Comparison of ENCODE assay signal across 9 mouse cellular contexts in the genomic region with DNA sequence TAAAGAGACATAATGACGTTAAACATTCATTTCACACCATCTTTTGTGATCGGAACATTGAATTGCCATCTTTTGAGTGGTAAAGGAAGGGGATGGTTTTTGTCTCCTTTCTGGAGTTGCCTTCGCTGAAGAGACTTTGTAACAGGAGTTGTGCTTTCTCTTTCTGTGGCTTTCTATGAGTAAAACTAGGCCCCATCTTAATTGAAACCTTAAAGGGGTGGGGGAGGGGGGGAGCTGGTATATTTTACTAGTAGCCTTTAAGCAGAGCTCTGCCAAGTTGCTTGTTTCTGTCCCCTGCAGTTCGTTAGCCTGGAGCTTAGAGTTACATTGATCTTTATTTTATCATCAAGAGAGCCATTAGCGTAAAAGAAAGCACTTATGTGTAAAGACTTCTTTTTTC. TPM values are rescaled to one million over a fixed set of nuclear protein-coding genes. Genes with fewer than 3 reads are reported as not detected.
DNase-seq lines count a peak whose midpoint lies in the region; ATAC-seq and TF ChIP-seq lines count a peak whose summit lies in the region.
"Had no signal": no experiment of that assay in that cellular context is flagged by ENCODE, and none has a peak within 500 bp of the region (broad histone marks: within the 10 kb centered on the region; RNA-seq: fewer than 3 reads in every experiment).

No protein-coding gene starts in this region.

- no peaks in the 10 kb centered on the region for H3K27me3 ChIP-seq in heart, embryonic 11.5 days (ENCODE audit: control insufficient read depth, insufficient read depth, low read length)
- no peaks in the 10 kb centered on the region for H3K27me3 ChIP-seq in CH12.LX (replicated peaks)
- no peaks in the 10 kb centered on the region for H3K27me3 ChIP-seq in hindbrain, embryonic 10.5 days (ENCODE audit: insufficient read depth, poor library complexity, severe bottlenecking)
- no peaks in the 10 kb centered on the region for H3K27me3 ChIP-seq in liver, postnatal 0 days (ENCODE audit: insufficient read depth, low read length)

- intact Hi-C loops in heart, postnatal 14 days (cut with DNase I), result loop anchor here (5.0 kb wide), 1 partner anchor 79 kb away; no protein-coding TSS in a partner anchor

- no peaks in the 10 kb centered on the region for H3K36me3 ChIP-seq in heart, embryonic 11.5 days (ENCODE audit: control insufficient read depth, insufficient read depth, low read length)
- H3K36me3 ChIP-seq in CH12.LX (replicated peaks in 1 of 2; ENCODE audit: control insufficient read depth in 1 of 2, insufficient read depth in 1 of 2, low read length in 1 of 2), result peaks cover 0 to 8% of the 10 kb centered on the region in 2 experiments
- no peaks in the 10 kb centered on the region for H3K36me3 ChIP-seq in hindbrain, embryonic 10.5 days
- no peaks in the 10 kb centered on the region for H3K36me3 ChIP-seq in liver, postnatal 0 days (replicated peaks; ENCODE audit: insufficient read depth, low read length)

- peak overlapping the region; percentile 85 for H3K4me2 ChIP-seq in heart, embryonic 11.5 days
- H3K4me2 ChIP-seq in CH12.LX (ENCODE audit: insufficient read depth, low read depth, poor library complexity, severe bottlenecking), result peak overlapping the region; percentile 96
- H3K4me2 ChIP-seq in liver, postnatal 0 days (ENCODE audit: low read depth, low read length), result peak overlapping the region; percentile 90

- peak overlapping the region; percentile 74 for H3K4me3 ChIP-seq in heart, embryonic 11.5 days (ENCODE audit: low read depth, low read length)
- peak overlapping the region; percentile 48 to 91 (median 83) for H3K4me3 ChIP-seq in CH12.LX (replicated peaks in 1 of 3; ENCODE audit: low read depth in 2 of 3, low read length in 2 of 3, poor library complexity in 1 of 3)
- peak overlapping the region; percentile 93 for H3K4me3 ChIP-seq in hindbrain, embryonic 10.5 days
- peak overlapping the region; percentile 87; the same call in 1 of the 2 replicates for H3K4me3 ChIP-seq in liver, postnatal 0 days (ENCODE audit: low read depth, low read length)

- peaks cover 26% of the 10 kb centered on the region for H3K4me1 ChIP-seq in heart, embryonic 11.5 days (ENCODE audit: control insufficient read depth, insufficient read depth, low read length)
- H3K4me1 ChIP-seq in CH12.LX (ENCODE audit: control insufficient read depth in 1 of 2, insufficient read depth in 2 of 2), result peaks cover 2 to 32% of the 10 kb centered on the region in 2 experiments; a peak in 3 of 4 replicates
- peaks cover 30% of the 10 kb centered on the region for H3K4me1 ChIP-seq in hindbrain, embryonic 10.5 days (replicated peaks)
- peaks cover 19% of the 10 kb centered on the region for H3K4me1 ChIP-seq in liver, postnatal 0 days (ENCODE audit: insufficient read depth)

- in situ Hi-C loops in CH12.LX (cut with MboI; ENCODE audit: low pct_ligation_motif_present, low pct_unique_long_range_greater_than_20kb, low sequenced_read_pairs), result no loop called here

- DNase-seq in heart, postnatal 14 days, result no peak
- DNase-seq in CH12.LX (ENCODE audit: extremely low read depth), result peak; percentile 47
- DNase-seq in hindbrain, embryonic 10.5 days (ENCODE audit: low spot score), result no peak
- no peak for DNase-seq in liver, postnatal 0 days
- DNase-seq in natural killer cell, adult 2 months (ENCODE audit: low spot score in 2 of 2), result no peak
- no peak for DNase-seq in layer of hippocampus, adult 18-20 months (ENCODE audit: low spot score in 2 of 2)
- no peak for DNase-seq in cerebellum, postnatal 14 days
- DNase-seq: cerebellum, adult 9-11 months had no signal

- 0 out of 2 replicates have a peak, but pooled peaks have one; percentile 2 for TF ChIP-seq EP300 in CH12.LX (IDR thresholded peaks at IDR 0.05; ENCODE audit: low read length)
- TF ChIP-seq EP300 in liver, postnatal 0 days (IDR thresholded peaks at IDR 0.05; ENCODE audit: low read depth), result no peak

- peaks cover 50% of the 10 kb centered on the region for H3K79me2 ChIP-seq in CH12.LX (replicated peaks; ENCODE audit: control insufficient read depth, extremely low read depth, insufficient read depth, poor library complexity, severe bottlenecking)

- ATAC-seq in heart, embryonic 11.5 days (replicated peaks; ENCODE audit: insufficient number of reproducible peaks, low FRiP score, low TSS enrichment), result no peak
- no peak for ATAC-seq in liver, postnatal 0 days

- peak overlapping the region; percentile 43; the same call in 1 of the 2 replicates for H3K9ac ChIP-seq in heart, embryonic 11.5 days (ENCODE audit: low read depth, low read length)
- peak overlapping the region; percentile 66; the same call in 1 of the 2 replicates for H3K9ac ChIP-seq in CH12.LX (ENCODE audit: insufficient read depth, low read depth)
- no peak overlapping the region for H3K9ac ChIP-seq in liver, postnatal 0 days (replicated peaks)

- TF ChIP-seq POLR2A in CH12.LX (IDR thresholded peaks at IDR 0.05; ENCODE audit: low read depth, low read length), result no peak

- no peak for TF ChIP-seq RAD21 in CH12.LX (IDR thresholded peaks at IDR 0.05; ENCODE audit: low read depth, low read length)

- H3K9me3 ChIP-seq in heart, embryonic 11.5 days (replicated peaks; ENCODE audit: control insufficient read depth, low read length), result no peaks in the 10 kb centered on the region
- H3K9me3 ChIP-seq in CH12.LX (replicated peaks; ENCODE audit: low read length), result no peaks in the 10 kb centered on the region
- no peaks in the 10 kb centered on the region for H3K9me3 ChIP-seq in hindbrain, embryonic 10.5 days
- no peaks in the 10 kb centered on the region for H3K9me3 ChIP-seq in liver, postnatal 0 days (ENCODE audit: low read length)

- dilution Hi-C loops in CH12.LX (cut with MboI; ENCODE audit: extremely low pct_ligation_motif_present, extremely low pct_unique_long_range_greater_than_20kb, low sequenced_read_pairs), result no loop called here

- TF ChIP-seq CTCF in CH12.LX (conservative IDR thresholded peaks at IDR 0.05 in 1 of 2, IDR thresholded peaks at IDR 0.05 in 1 of 2; ENCODE audit: low read depth in 2 of 2, low read length in 2 of 2), result no peak
- no peak for TF ChIP-seq CTCF in liver, postnatal 0 days (IDR thresholded peaks at IDR 0.05; ENCODE audit: low read depth)

- 20% methylated on average over 5 of the region's 5 CpGs for WGBS in heart, embryonic 11.5 days (ENCODE audit: insufficient replicate concordance)
- 19% methylated on average over 5 of the region's 5 CpGs for WGBS in hindbrain, embryonic 10.5 days
- WGBS in liver, postnatal 0 days (ENCODE audit: insufficient replicate concordance), result 28% methylated on average over 5 of the region's 5 CpGs

- 0 out of 2 replicates have a peak overlapping the region, but pooled peaks have one; percentile 62 for H3K27ac ChIP-seq in heart, embryonic 11.5 days (ENCODE audit: low read depth, low read length)
- H3K27ac ChIP-seq in CH12.LX (ENCODE audit: insufficient read depth, low read depth), result no peak overlapping the region
- peak overlapping the region; percentile 40; the same call in 1 of the 2 replicates for H3K27ac ChIP-seq in hindbrain, embryonic 10.5 days
- H3K27ac ChIP-seq in liver, postnatal 0 days (ENCODE audit: low read depth), result no peak overlapping the region

TF ChIP-seq in CH12.LX, 34 proteins besides CTCF, POLR2A, EP300 and RAD21:
- TF ChIP-seq RCOR1 (conservative IDR thresholded peaks at IDR 0.05; ENCODE audit: low read depth, low read length), result no peak
- TF ChIP-seq CHD2 (IDR thresholded peaks at IDR 0.05; ENCODE audit: low read length), result peak; percentile 40; the same call in 1 of the 2 replicates

RNA-seq across cellular contexts. Expression of gene Eml4, which starts 2.3 kb away (rescaled TPM):
- polyA plus RNA-seq in heart, embryonic 11.5 days (2014; fragmentation: Nextera tagmentation; extraction: Ambion mirVana), result 24.4 and 35.0 TPM in 2 replicates
- total RNA-seq in heart, postnatal 14 days (2021), result 1 to 10 TPM; 8.3 TPM
- total RNA-seq in CH12.LX (2012; rRNA removed) (38.2 and 43.7 TPM in 2 replicates), CH12.LX (2014; rRNA removed) (75.6 and 75.9 TPM in 2 replicates)
- 58.6 and 60.1 TPM in 2 replicates for polyA plus RNA-seq in CH12.LX (2012; ENCODE audit: insufficient read length, low read depth)
- polyA plus RNA-seq in hindbrain, embryonic 10.5 days (2016; fragmentation: Nextera tagmentation; extraction: Ambion mirVana), result 37.6 and 43.6 TPM in 2 replicates
- 3.8 and 4.7 TPM in 2 replicates for polyA plus RNA-seq in liver, postnatal 0 days (2015; fragmentation: Nextera tagmentation; extraction: Ambion mirVana)
- 10 to 100 TPM; 24.1 to 24.4 TPM for total RNA-seq in layer of hippocampus, adult 18-20 months (2021)

Comparison
In these comparisons a context has a peak if more than half of its experiments do, and no peak if none do; other contexts are left out.
1. H3K27ac ChIP-seq: peak in heart, embryonic 11.5 days (single experiment) and hindbrain, embryonic 10.5 days (single experiment); none in CH12.LX (single experiment) and liver, postnatal 0 days (single experiment).
2. Peak in every context shown above with its lines, with median percentiles within 50 percentile points of each other: H3K4me2 ChIP-seq and H3K4me3 ChIP-seq.